Mouse (Mus musculus): ENCODE results near the gene Rbm5. TPM values are rescaled to one million over a fixed set of nuclear protein-coding genes. Genes with fewer than 3 reads are reported as not detected.

Gene Rbm5
- polyA plus RNA-seq, 1 experiment = 177 TPM

- Histone ChIP-seq H3K4me1 (ENCODE audit: control insufficient read depth, insufficient read depth, low read length) (peaks cover 22% of the 10 kb centered on the region), H3K27ac (ENCODE audit: insufficient read depth, low read depth, low read length) (no peak overlapping the region), H3K4me3 (ENCODE audit: insufficient read depth, low read length) (no peak overlapping the region)
- TF ChIP-seq POLR2A (IDR thresholded peaks at IDR 0.05; ENCODE audit: borderline replicate concordance, low read depth, low read length) = no peak
- no peak for TF ChIP-seq CTCF (IDR thresholded peaks at IDR 0.05; ENCODE audit: low read depth, low read length)
Observed at GRCm38 (mm10) chr9:107718781-107719540, 51.8 kb downstream of the Rbm5 start.

GRCm38 (mm10) chr9:107716951-107717350 is 53.8 kb downstream of the Rbm5 start:
- Histone ChIP-seq H3K4me3 (ENCODE audit: insufficient read depth, low read length) (no peak overlapping the region), H3K4me1 (ENCODE audit: control insufficient read depth, insufficient read depth, low read length) (peaks cover 22% of the 10 kb centered on the region), H3K27ac (ENCODE audit: insufficient read depth, low read depth, low read length) (no peak overlapping the region)
- TF ChIP-seq POLR2A (IDR thresholded peaks at IDR 0.05; ENCODE audit: borderline replicate concordance, low read depth, low read length) (no peak), CTCF (IDR thresholded peaks at IDR 0.05; ENCODE audit: low read depth, low read length) (no peak)

- Histone ChIP-seq H3K27ac (ENCODE audit: insufficient read depth, low read depth, low read length) (no peak overlapping the region), H3K4me1 (ENCODE audit: control insufficient read depth, insufficient read depth, low read length) (peaks cover 18% of the 10 kb centered on the region), H3K4me3 (ENCODE audit: insufficient read depth, low read length) (no peak overlapping the region)
- no peak for TF ChIP-seq CTCF (IDR thresholded peaks at IDR 0.05; ENCODE audit: low read depth, low read length)
- TF ChIP-seq POLR2A (IDR thresholded peaks at IDR 0.05; ENCODE audit: borderline replicate concordance, low read depth, low read length) = no peak
Observed at GRCm38 (mm10) chr9:107715632-107716031, 55.2 kb downstream of the Rbm5 start.

- peaks cover 15% of the 10 kb centered on the region for H3K4me1 ChIP-seq (ENCODE audit: control insufficient read depth, insufficient read depth, low read length)
- H3K4me3 ChIP-seq (ENCODE audit: insufficient read depth, low read length) = no peak overlapping the region
- no peak overlapping the region for H3K27ac ChIP-seq (ENCODE audit: insufficient read depth, low read depth, low read length)
- TF ChIP-seq POLR2A (IDR thresholded peaks at IDR 0.05; ENCODE audit: borderline replicate concordance, low read depth, low read length) (no peak), CTCF (IDR thresholded peaks at IDR 0.05; ENCODE audit: low read depth, low read length) (no peak)
Observed at GRCm38 (mm10) chr9:107714221-107714952, 56.4 kb downstream of the Rbm5 start.

- Histone ChIP-seq H3K27ac (ENCODE audit: insufficient read depth, low read depth, low read length) (no peak within 1 kb of the TSS), H3K4me1 (ENCODE audit: control insufficient read depth, insufficient read depth, low read length) (peaks cover 15% of the 10 kb centered on the region), H3K4me3 (ENCODE audit: insufficient read depth, low read length) (peak within 1 kb of the TSS; percentile 58)
- no peak for TF ChIP-seq POLR2A (IDR thresholded peaks at IDR 0.05; ENCODE audit: borderline replicate concordance, low read depth, low read length)
- TF ChIP-seq CTCF (IDR thresholded peaks at IDR 0.05; ENCODE audit: low read depth, low read length) = no peak
Observed at GRCm38 (mm10) chr9:107709697-107710483, 60.9 kb downstream of the Rbm5 start, which contains the start of gene Sema3f. TSS of gene Sema3f (minus strand) at chr9:107710475.

GRCm38 (mm10) chr9:107709096-107709696 is 61.6 kb downstream of the Rbm5 start:
- TF ChIP-seq POLR2A (IDR thresholded peaks at IDR 0.05; ENCODE audit: borderline replicate concordance, low read depth, low read length) (no peak), CTCF (IDR thresholded peaks at IDR 0.05; ENCODE audit: low read depth, low read length) (no peak)
- Histone ChIP-seq H3K4me3 (ENCODE audit: insufficient read depth, low read length) (peak overlapping the region; percentile 58), H3K27ac (ENCODE audit: insufficient read depth, low read depth, low read length) (no peak overlapping the region), H3K4me1 (ENCODE audit: control insufficient read depth, insufficient read depth, low read length) (peaks cover 14% of the 10 kb centered on the region)

GRCm38 (mm10) chr9:107708439-107709095 is 62.2 kb downstream of the Rbm5 start:
- TF ChIP-seq POLR2A (IDR thresholded peaks at IDR 0.05; ENCODE audit: borderline replicate concordance, low read depth, low read length) = no peak
- no peak for TF ChIP-seq CTCF (IDR thresholded peaks at IDR 0.05; ENCODE audit: low read depth, low read length)
- no peak overlapping the region for H3K27ac ChIP-seq (ENCODE audit: insufficient read depth, low read depth, low read length)

GRCm38 (mm10) chr9:107707701-107708438 is 62.9 kb downstream of the Rbm5 start:
- no peak overlapping the region for H3K27ac ChIP-seq (ENCODE audit: insufficient read depth, low read depth, low read length)
- H3K4me1 ChIP-seq (ENCODE audit: control insufficient read depth, insufficient read depth, low read length) = peaks cover under 1% of the 10 kb centered on the region; the same call in 1 of the 2 replicates
- TF ChIP-seq POLR2A (IDR thresholded peaks at IDR 0.05; ENCODE audit: borderline replicate concordance, low read depth, low read length) (no peak), CTCF (IDR thresholded peaks at IDR 0.05; ENCODE audit: low read depth, low read length) (no peak)
- H3K4me3 ChIP-seq (ENCODE audit: insufficient read depth, low read length) = no peak overlapping the region

More at GRCm38 (mm10) chr9:107708439-107709095, 62.2 kb downstream of the Rbm5 start:
- Histone ChIP-seq H3K4me3 (ENCODE audit: insufficient read depth, low read length) (no peak overlapping the region), H3K4me1 (ENCODE audit: control insufficient read depth, insufficient read depth, low read length) (peaks cover 8% of the 10 kb centered on the region)

Data from bone marrow macrophage, adult 2 months (primary cell).